Mouse (Mus musculus): Measurements from ENCODE around the gene Limd2.

DNA sequence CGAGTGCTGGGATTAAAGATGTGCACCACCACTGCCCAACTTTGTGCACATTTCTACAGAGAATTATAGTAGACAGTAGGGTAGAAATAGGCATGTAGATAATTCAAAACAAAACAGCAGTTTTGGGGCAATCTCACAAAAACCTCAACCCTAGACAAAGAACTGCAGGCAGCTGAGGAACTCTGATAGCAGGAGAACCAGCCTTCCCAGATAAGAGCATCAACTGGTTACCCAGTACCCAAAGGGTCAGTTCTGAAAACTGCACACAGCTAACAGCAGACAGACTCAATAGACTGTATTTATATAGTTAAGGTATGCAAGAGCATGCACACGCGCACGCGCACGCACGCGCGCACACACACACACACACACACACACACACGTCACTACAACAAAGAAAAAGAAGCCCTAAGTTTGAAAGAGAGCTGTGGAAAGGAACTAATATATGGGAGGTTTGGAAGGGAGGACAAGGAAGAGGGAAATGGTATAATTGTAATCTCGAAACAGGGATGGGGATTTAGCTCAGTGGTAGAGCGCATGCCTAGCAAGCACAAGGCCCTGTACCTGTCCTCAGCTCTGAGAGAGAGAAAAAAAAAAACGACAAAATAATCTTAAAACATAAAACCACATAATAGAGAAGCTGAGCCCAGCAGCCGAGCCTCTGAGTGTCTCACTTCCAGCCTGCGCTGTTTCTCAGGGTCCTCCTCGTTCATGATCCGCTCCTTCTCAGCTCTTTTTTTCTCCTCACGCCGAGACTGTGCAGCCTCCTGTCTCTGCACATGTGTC, 40.9 kb upstream of the Limd2 start:
- no peak for TF ChIP-seq CTCF (IDR thresholded peaks at IDR 0.05; ENCODE audit: borderline replicate concordance, extremely low read depth, insufficient read depth, insufficient read length)
- no peak for TF ChIP-seq POLR2A (IDR thresholded peaks at IDR 0.05; ENCODE audit: borderline replicate concordance, extremely low read depth, insufficient read depth, insufficient read length, poor library complexity, severe bottlenecking)

Measured in brain, embryonic 14.5 days (tissue).